ENCODE assay signal across 23 mouse cellular contexts in genomic region chr7:38027940-38028600, GRCm38 (mm10).
"Had no signal": no experiment of that assay in that cellular context is flagged by ENCODE, and none has a peak within 500 bp of the region (broad histone marks: within the 10 kb centered on the region; RNA-seq: fewer than 3 reads in every experiment).

No protein-coding gene starts in this region.

- H3K9ac ChIP-seq: kidney, embryonic 15.5 days; limb, embryonic 13.5 days; liver, embryonic 12.5 days; liver, embryonic 15.5 days; lung, embryonic 15.5 days; midbrain, embryonic 15.5 days; neural tube, embryonic 12.5 days; neural tube, embryonic 15.5 days; stomach, embryonic 15.5 days had no signal

- ATAC-seq: liver, embryonic 12.5 days; midbrain, embryonic 15.5 days had no signal

- H3K4me1 ChIP-seq: kidney, embryonic 15.5 days; limb, embryonic 10.5 days; limb, embryonic 13.5 days; megakaryocyte, embryonic 14.5 days; midbrain, embryonic 15.5 days; neural tube, embryonic 12.5 days; neural tube, embryonic 15.5 days; stomach, embryonic 15.5 days had no signal

- H3K27me3 ChIP-seq: kidney, embryonic 15.5 days; liver, embryonic 12.5 days; liver, embryonic 15.5 days; lung, embryonic 15.5 days; midbrain, embryonic 15.5 days; neural tube, embryonic 12.5 days; neural tube, embryonic 15.5 days; stomach, embryonic 15.5 days had no signal

- H3K9me3 ChIP-seq: kidney, embryonic 15.5 days; limb, embryonic 10.5 days; liver, embryonic 12.5 days; liver, embryonic 15.5 days; lung, embryonic 15.5 days; megakaryocyte, embryonic 14.5 days; midbrain, embryonic 10.5 days; midbrain, embryonic 15.5 days; neural tube, embryonic 12.5 days; neural tube, embryonic 15.5 days; stomach, embryonic 15.5 days had no signal

- H3K4me2 ChIP-seq: kidney, embryonic 15.5 days; limb, embryonic 13.5 days; liver, embryonic 12.5 days; liver, embryonic 15.5 days; lung, embryonic 15.5 days; midbrain, embryonic 15.5 days; neural tube, embryonic 12.5 days; neural tube, embryonic 15.5 days; stomach, embryonic 15.5 days had no signal

- DNase-seq: kidney, adult 8-10 months; kidney, postnatal 10 days; kidney, postnatal 36 days; liver; lung, adult 18-20 months; lung, postnatal 10 days; lung, postnatal 36 days; retina, postnatal 1 day; right cerebral cortex, postnatal 25 days; spleen, adult 18-20 months; thymus, postnatal 25 days had no signal

- H3K27ac ChIP-seq: kidney, embryonic 15.5 days; limb, embryonic 10.5 days; limb, embryonic 13.5 days; liver, embryonic 12.5 days; liver, embryonic 15.5 days; lung, embryonic 15.5 days; midbrain, embryonic 10.5 days; midbrain, embryonic 15.5 days; neural tube, embryonic 12.5 days; neural tube, embryonic 15.5 days; stomach, embryonic 15.5 days had no signal

- H3K36me3 ChIP-seq: kidney, embryonic 15.5 days; limb, embryonic 10.5 days; limb, embryonic 13.5 days; liver, embryonic 12.5 days; liver, embryonic 15.5 days; lung, embryonic 15.5 days; midbrain, embryonic 10.5 days; midbrain, embryonic 15.5 days; neural tube, embryonic 12.5 days; neural tube, embryonic 15.5 days; stomach, embryonic 15.5 days had no signal

- H3K4me3 ChIP-seq: kidney, embryonic 15.5 days; limb, embryonic 10.5 days; limb, embryonic 13.5 days; liver, embryonic 12.5 days; liver, embryonic 15.5 days; lung, embryonic 15.5 days; megakaryocyte, embryonic 14.5 days; midbrain, embryonic 10.5 days; midbrain, embryonic 15.5 days; neural tube, embryonic 12.5 days; neural tube, embryonic 15.5 days; stomach, embryonic 15.5 days had no signal
